Mouse (Mus musculus) left cerebral cortex, postnatal 25 days (tissue): ENCODE results near the gene Tln2. TPM values are rescaled to one million over a fixed set of nuclear protein-coding genes. Genes with fewer than 3 reads are reported as not detected.
A peak's percentile ranks its signal among the peaks of the same experiment; 100 is the strongest.

ENCODE experiments used
- DNase-seq, 2 experiments: peaks; one replicate each; pipeline ENCODE4 v3.0.0; 2022; ENCODE audit warnings: low spot score in 2 of 2, mixed read lengths in 1 of 2
- intact Hi-C: fragments of 180-260 bp; cut with DNase I; formaldehyde crosslinking; loops from one replicate; pipeline ENCODE4 v1.15.1; 2025
- total RNA-seq, 2 experiments: library from RNA; stranded (reverse); gene quantifications; 2 replicates each; pipeline ENCODE4 v1.2.3; 2021

Gene Tln2
- total RNA-seq, 2 experiments from 2014 or later = 105 to 106 TPM

GRCm38 (mm10) chr9:67241683-67242082 is 317.8 kb downstream of the Tln2 start:
- intact Hi-C loops = no loop called here
- DNase-seq = no peak

GRCm38 (mm10) chr9:67240456-67240855 is 319.0 kb downstream of the Tln2 start:
- intact Hi-C loops = no loop called here
- DNase-seq = peak in 1 of 2 experiments; percentile 6

- DNase-seq = no peak
These were observed 322.5 kb downstream of the Tln2 start for GRCm38 (mm10) chr9:67236987-67237386.

GRCm38 (mm10) chr9:67235441-67236217 is 323.9 kb downstream of the Tln2 start:
- no peak for DNase-seq
- intact Hi-C loops = no loop called here

More at GRCm38 (mm10) chr9:67236987-67237386, 322.5 kb downstream of the Tln2 start:
- intact Hi-C loops = no loop called here

- intact Hi-C loops = no loop called here
- no peak for DNase-seq
These were observed 330.5 kb downstream of the Tln2 start for GRCm38 (mm10) chr9:67229033-67229432.

- intact Hi-C loops = no loop called here
- no peak for DNase-seq
These were observed 339.1 kb downstream of the Tln2 start for GRCm38 (mm10) chr9:67220388-67220787.

- intact Hi-C loops = no loop called here
- DNase-seq = no peak
These were observed 341.5 kb downstream of the Tln2 start for GRCm38 (mm10) chr9:67218001-67218400.

- no peak for DNase-seq
- intact Hi-C loops = loop anchor here (5.0 kb wide), 1 partner anchor 212 kb away; no protein-coding TSS in a partner anchor
These were observed 345.1 kb downstream of the Tln2 start for GRCm38 (mm10) chr9:67214191-67214985.

- intact Hi-C loops = loop anchor here (1.0 to 5.0 kb wide), 2 partner anchors 168 to 211 kb away; no protein-coding TSS in a partner anchor
- DNase-seq = peak; percentile 72 to 80
These were observed 346.2 kb downstream of the Tln2 start for GRCm38 (mm10) chr9:67213275-67213674.

- DNase-seq = no peak
- intact Hi-C loops = loop anchor here (5.0 kb wide), 1 partner anchor 209 kb away; no protein-coding TSS in a partner anchor
These were observed 348.3 kb downstream of the Tln2 start for GRCm38 (mm10) chr9:67211220-67211619.

- intact Hi-C loops = no loop called here
- DNase-seq = peak in 1 of 2 experiments; percentile 31
These were observed 350.1 kb downstream of the Tln2 start for GRCm38 (mm10) chr9:67209451-67209850.

- intact Hi-C loops = no loop called here
- DNase-seq = no peak
These were observed 351.1 kb downstream of the Tln2 start for GRCm38 (mm10) chr9:67208420-67208819.

- intact Hi-C loops = no loop called here
These were observed 354.3 kb downstream of the Tln2 start for GRCm38 (mm10) chr9:67205175-67205574.

GRCm38 (mm10) chr9:67196609-67197008 is 362.9 kb downstream of the Tln2 start:
- peak in 1 of 2 experiments; percentile 38 for DNase-seq
- intact Hi-C loops = no loop called here

More at GRCm38 (mm10) chr9:67205175-67205574, 354.3 kb downstream of the Tln2 start:
- DNase-seq = no peak

GRCm38 (mm10) chr9:67195306-67195705 is 364.2 kb downstream of the Tln2 start:
- intact Hi-C loops = no loop called here
- no peak for DNase-seq

- intact Hi-C loops = no loop called here
- no peak for DNase-seq
These were observed 367.8 kb downstream of the Tln2 start for GRCm38 (mm10) chr9:67191488-67192331.

- DNase-seq = peak; percentile 10 to 61
- intact Hi-C loops = no loop called here
These were observed 371.8 kb downstream of the Tln2 start for GRCm38 (mm10) chr9:67187686-67188085.

- intact Hi-C loops = no loop called here
- DNase-seq = no peak
These were observed 372.3 kb downstream of the Tln2 start for GRCm38 (mm10) chr9:67187182-67187581.

GRCm38 (mm10) chr9:67184556-67184955 is 374.9 kb downstream of the Tln2 start:
- intact Hi-C loops = no loop called here
- no peak for DNase-seq

GRCm38 (mm10) chr9:67183520-67183919 is 376.0 kb downstream of the Tln2 start:
- no peak for DNase-seq
- intact Hi-C loops = no loop called here
